Mouse (Mus musculus) forebrain, embryonic 12.5 days (tissue): ENCODE results near the gene Timp1. TPM values are rescaled to one million over a fixed set of nuclear protein-coding genes. Genes with fewer than 3 reads are reported as not detected.

ENCODE experiments used
- ATAC-seq: fragments of 200-750 bp; cut with Nextera tagmentation; 2 replicates; pipeline ENCODE4 v1.8.0; 2017; ENCODE audit warnings: moderate TSS enrichment; ENCODE audit not compliant: low FRiP score
- H3K27ac ChIP-seq: fragments of 300-500 bp; sonication (generic); 2 replicates; pipeline ENCODE4 v1.5.1; 2016; ENCODE audit warnings: mild to moderate bottlenecking
- H3K27me3 ChIP-seq: fragments of 300-500 bp; sonication (generic); 2 replicates; pipeline ENCODE4 v1.6.1; 2016; ENCODE audit warnings: mild to moderate bottlenecking
- H3K36me3 ChIP-seq: fragments of 300-500 bp; sonication (generic); replicated peaks from 2 replicates; pipeline ENCODE4 v1.6.1; 2016; ENCODE audit warnings: mild to moderate bottlenecking
- H3K4me1 ChIP-seq: fragments of 300-500 bp; sonication (generic); 2 replicates; pipeline ENCODE4 v1.6.1; 2016
- H3K4me2 ChIP-seq: fragments of 300-500 bp; sonication (generic); 2 replicates; pipeline ENCODE4 v1.6.1; 2016; ENCODE audit warnings: mild to moderate bottlenecking, moderate library complexity
- H3K4me3 ChIP-seq: fragments of 300-500 bp; sonication (generic); replicated peaks from 2 replicates; pipeline ENCODE4 v1.5.1; 2016; ENCODE audit warnings: mild to moderate bottlenecking
- H3K9ac ChIP-seq: fragments of 300-500 bp; sonication (generic); 2 replicates; pipeline ENCODE4 v1.6.1; 2016; ENCODE audit warnings: mild to moderate bottlenecking
- H3K9me3 ChIP-seq: fragments of 300-500 bp; sonication (generic); 2 replicates; pipeline ENCODE4 v1.6.1; 2016
- WGBS: fragments of 180-500 bp; shearing (Covaris S2); methylation state at CpG from one replicate; pipeline ENCODE4 v1.1.7; 2016; 5-methylcytosine and 5-hydroxymethylcytosine counted together
- polyA plus RNA-seq: library from polyadenylated mRNA; unstranded; fragments of >200 nt; fragmentation: Nextera tagmentation; extraction: Ambion mirVana; gene quantifications from 2 replicates; pipeline ENCODE4 v1.2.1, GENCODE M21; 2016

The Timp1 gene
- polyA plus RNA-seq, 1 experiment from 2014 or later = 4.2 TPM

GRCm38 (mm10) chrX:20869203-20869602 is 763 bp upstream of the Timp1 start:
- H3K4me3 ChIP-seq = no peak overlapping the region
- H3K4me2 ChIP-seq = no peak overlapping the region
- no peaks in the 10 kb centered on the region for H3K27me3 ChIP-seq
- no peaks in the 10 kb centered on the region for H3K9me3 ChIP-seq
- H3K9ac ChIP-seq = no peak overlapping the region
- H3K27ac ChIP-seq = no peak overlapping the region
- peaks cover 4% of the 10 kb centered on the region; the same call in 1 of the 2 replicates for H3K4me1 ChIP-seq
- 85% methylated on average over 1 of the region's 1 CpGs for WGBS
- no peak for ATAC-seq
- H3K36me3 ChIP-seq = no peaks in the 10 kb centered on the region

- peaks cover 4% of the 10 kb centered on the region; the same call in 1 of the 2 replicates for H3K4me1 ChIP-seq
- H3K36me3 ChIP-seq = no peaks in the 10 kb centered on the region
- no peak for ATAC-seq
- H3K27me3 ChIP-seq = no peaks in the 10 kb centered on the region
- no peak overlapping the region for H3K4me2 ChIP-seq
- WGBS = 39% methylated on average over 11 of the region's 11 CpGs
- no peak overlapping the region for H3K4me3 ChIP-seq
- H3K9ac ChIP-seq = no peak overlapping the region
- H3K9me3 ChIP-seq = no peaks in the 10 kb centered on the region
- no peak overlapping the region for H3K27ac ChIP-seq
Observed at GRCm38 (mm10) chrX:20872928-20873500, 3.0 kb downstream of the Timp1 start.

GRCm38 (mm10) chrX:20875241-20875640 is 5.3 kb downstream of the Timp1 start:
- no peak for ATAC-seq
- Histone ChIP-seq H3K9me3 (no peaks in the 10 kb centered on the region), H3K4me1 (peaks cover 4% of the 10 kb centered on the region; the same call in 1 of the 2 replicates), H3K27ac (no peak overlapping the region), H3K4me2 (no peak overlapping the region), H3K36me3 (no peaks in the 10 kb centered on the region), H3K27me3 (no peaks in the 10 kb centered on the region), H3K4me3 (no peak overlapping the region), H3K9ac (no peak overlapping the region)
- whole genome bisulfite sequencing = 14% methylated on average over 3 of the region's 3 CpGs

- Histone ChIP-seq H3K36me3 (no peaks in the 10 kb centered on the region; the same call in 1 of the 2 replicates), H3K9ac (no peak overlapping the region), H3K27me3 (no peaks in the 10 kb centered on the region), H3K4me1 (no peaks in the 10 kb centered on the region), H3K9me3 (no peaks in the 10 kb centered on the region), H3K4me3 (no peak overlapping the region), H3K27ac (no peak overlapping the region), H3K4me2 (no peak overlapping the region)
- ATAC-seq = no peak
- WGBS = 55% methylated on average over 3 of the region's 3 CpGs
Observed at GRCm38 (mm10) chrX:20910074-20910473, 40.1 kb downstream of the Timp1 start.

- Histone ChIP-seq H3K4me3 (no peak overlapping the region), H3K27me3 (no peaks in the 10 kb centered on the region), H3K9ac (no peak overlapping the region), H3K4me2 (no peak overlapping the region), H3K36me3 (no peaks in the 10 kb centered on the region; the same call in 1 of the 2 replicates), H3K27ac (no peak overlapping the region), H3K9me3 (no peaks in the 10 kb centered on the region), H3K4me1 (no peaks in the 10 kb centered on the region)
- 83% methylated on average over 6 of the region's 6 CpGs for WGBS
- ATAC-seq = no peak
Observed at GRCm38 (mm10) chrX:20913726-20914125, 43.8 kb downstream of the Timp1 start.

- no peaks in the 10 kb centered on the region for H3K27me3 ChIP-seq
- no peaks in the 10 kb centered on the region for H3K4me1 ChIP-seq
- no peak overlapping the region for H3K4me2 ChIP-seq
- no peak overlapping the region for H3K4me3 ChIP-seq
- no peaks in the 10 kb centered on the region for H3K36me3 ChIP-seq
- no peak overlapping the region for H3K9ac ChIP-seq
- no peak overlapping the region for H3K27ac ChIP-seq
- H3K9me3 ChIP-seq = no peaks in the 10 kb centered on the region
- ATAC-seq = no peak
Observed at GRCm38 (mm10) chrX:20915075-20915474, 45.1 kb downstream of the Timp1 start.

GRCm38 (mm10) chrX:20920249-20920843 is 50.4 kb downstream of the Timp1 start:
- ATAC-seq = peak; percentile 74
- Histone ChIP-seq H3K9me3 (no peaks in the 10 kb centered on the region), H3K4me2 (peak overlapping the region; percentile 65), H3K36me3 (0 out of 2 replicates have a peak, but pooled peaks cover 2% of the 10 kb centered on the region), H3K27me3 (no peaks in the 10 kb centered on the region), H3K4me3 (peak overlapping the region; percentile 52), H3K27ac (0 out of 2 replicates have a peak overlapping the region, but pooled peaks have one; percentile 36), H3K4me1 (no peaks in the 10 kb centered on the region), H3K9ac (peak overlapping the region; percentile 56)
- WGBS = 17% methylated on average over 47 of the region's 49 CpGs

- Histone ChIP-seq H3K9ac (peak within 1 kb of the TSS; percentile 56), H3K9me3 (no peaks in the 10 kb centered on the region), H3K36me3 (0 out of 2 replicates have a peak, but pooled peaks cover 5% of the 10 kb centered on the region), H3K4me3 (peak within 1 kb of the TSS; percentile 52), H3K27ac (peak within 1 kb of the TSS; percentile 36; the same call in 1 of the 2 replicates), H3K4me2 (peak within 1 kb of the TSS; percentile 65), H3K27me3 (no peaks in the 10 kb centered on the region), H3K4me1 (no peaks in the 10 kb centered on the region)
- peak; percentile 97 for ATAC-seq
- WGBS = 17% methylated on average over 10 of the region's 44 CpGs
Observed at GRCm38 (mm10) chrX:20920844-20921364, 50.9 kb downstream of the Timp1 start, which contains the start of gene Syn1. TSS of gene Syn1 (minus strand) at chrX:20921004.

- H3K9ac ChIP-seq = no peak overlapping the region
- H3K4me2 ChIP-seq = peak overlapping the region; percentile 65
- 57% methylated on average over 5 of the region's 5 CpGs for WGBS
- H3K27ac ChIP-seq = no peak overlapping the region; the same call in 1 of the 2 replicates
- H3K4me1 ChIP-seq = no peaks in the 10 kb centered on the region
- peak overlapping the region; percentile 52 for H3K4me3 ChIP-seq
- no peaks in the 10 kb centered on the region for H3K9me3 ChIP-seq
- peak; percentile 34; the same call in 1 of the 2 replicates for ATAC-seq
- no peaks in the 10 kb centered on the region for H3K27me3 ChIP-seq
- 0 out of 2 replicates have a peak, but pooled peaks cover 5% of the 10 kb centered on the region for H3K36me3 ChIP-seq
Observed at GRCm38 (mm10) chrX:20921366-20921765, 51.4 kb downstream of the Timp1 start.

- Histone ChIP-seq H3K36me3 (peaks cover 13% of the 10 kb centered on the region), H3K27ac (no peak overlapping the region), H3K27me3 (no peaks in the 10 kb centered on the region), H3K4me3 (no peak overlapping the region), H3K9me3 (no peaks in the 10 kb centered on the region), H3K9ac (no peak overlapping the region), H3K4me1 (no peaks in the 10 kb centered on the region), H3K4me2 (no peak overlapping the region)
- WGBS = 74% methylated on average over 1 of the region's 1 CpGs
- no peak for ATAC-seq
Observed at GRCm38 (mm10) chrX:20923506-20923905, 53.5 kb downstream of the Timp1 start.
